Mouse (Mus musculus) bone marrow, adult 2 months (tissue): ENCODE results near the gene Adap1. TPM values are rescaled to one million over a fixed set of nuclear protein-coding genes. Genes with fewer than 3 reads are reported as not detected.

Experiments used
- H3K27ac ChIP-seq: fragments of 200-500 bp; 2 replicates; pipeline ENCODE4 v1.5.1; 2012; ENCODE audit warnings: low read depth, mild to moderate bottlenecking, control low read depth, inconsistent platforms, low read length; ENCODE audit not compliant: control insufficient read depth, poor library complexity, insufficient read depth
- H3K4me1 ChIP-seq: fragments of 200-500 bp; 2 replicates; pipeline ENCODE4 v1.6.1; 2011; ENCODE audit warnings: low read length; ENCODE audit not compliant: control insufficient read depth, insufficient read depth
- H3K4me3 ChIP-seq: fragments of 200-500 bp; replicated peaks from 2 replicates; pipeline ENCODE3; 2011; ENCODE audit warnings: mild to moderate bottlenecking, low read depth, low read length, control low read depth; ENCODE audit not compliant: control insufficient read depth
- CTCF ChIP-seq: fragments of 200-500 bp; IDR thresholded peaks from 2 replicates; pipeline ENCODE4 v1.5.1; 2011; ENCODE audit warnings: low read length, control low read depth; ENCODE audit not compliant: control insufficient read depth, insufficient read depth
- POLR2A ChIP-seq: fragments of 200-500 bp; IDR thresholded peaks from 2 replicates; pipeline ENCODE4 v1.6.1; 2011; ENCODE audit warnings: low read depth, mild to moderate bottlenecking, control low read depth, low read length, borderline replicate concordance; ENCODE audit not compliant: control insufficient read depth
- WGBS: fragments of 180-500 bp; shearing (Covaris S2); methylation state at CpG from one replicate; pipeline ENCODE4 v1.1.7; 2018; 5-methylcytosine and 5-hydroxymethylcytosine counted together
- polyA plus RNA-seq: library from polyadenylated mRNA; stranded (reverse); fragments of >200 nt; gene quantifications from 2 replicates; pipeline ENCODE4 v1.2.4, GENCODE M21; 2011; ENCODE audit warnings: low replicate concordance; ENCODE audit not compliant: missing spikeins, insufficient read depth, insufficient read length

The Adap1 gene
- polyA plus RNA-seq, 1 experiment, result 26.4 TPM

DNA sequence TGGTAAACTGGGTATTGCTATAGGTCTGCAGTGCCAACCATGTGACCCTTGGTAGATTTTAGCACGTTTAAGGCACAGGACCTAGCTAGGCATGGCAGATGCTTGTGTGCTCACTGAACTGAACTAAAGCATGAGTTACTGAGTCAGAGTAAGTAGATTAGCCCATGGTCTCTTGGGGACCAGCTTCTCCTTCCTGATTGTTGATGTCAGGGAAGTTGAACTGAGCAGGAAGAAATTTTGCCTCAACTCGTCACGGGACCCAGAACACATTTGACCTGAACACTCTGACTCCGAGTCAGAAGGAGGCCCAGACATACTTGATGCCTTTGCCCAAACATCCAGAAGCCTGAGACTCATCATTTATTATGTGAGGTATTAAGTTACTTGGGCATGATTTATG, 88.0 kb downstream of the Adap1 start:
- WGBS, result 87% methylated on average over 4 of the region's 4 CpGs
- Histone ChIP-seq H3K27ac (no peak overlapping the region), H3K4me1 (no peaks in the 10 kb centered on the region), H3K4me3 (no peak overlapping the region)
- TF ChIP-seq CTCF, result no peak
- TF ChIP-seq POLR2A, result no peak

DNA sequence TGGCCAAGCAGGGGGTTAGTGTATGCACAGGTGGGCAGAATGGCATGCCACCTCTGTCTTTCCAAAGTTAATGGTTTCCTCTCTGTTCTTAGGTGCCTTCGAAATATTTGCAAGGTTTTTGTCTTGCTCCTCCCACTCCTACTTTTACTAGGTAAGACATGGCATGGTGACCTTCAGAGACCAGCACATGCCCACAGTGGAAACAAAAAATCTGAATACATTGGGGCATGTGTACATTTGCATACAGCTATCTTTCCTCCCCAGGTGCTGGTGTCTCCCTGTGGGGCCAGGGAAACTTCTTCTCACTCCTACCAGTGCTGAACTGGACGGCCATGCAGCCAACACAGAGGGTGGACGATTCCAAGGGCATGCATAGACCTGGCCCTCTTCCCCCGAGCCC, 91.0 kb downstream of the Adap1 start:
- Histone ChIP-seq H3K4me3 (no peak overlapping the region), H3K27ac (no peak overlapping the region), H3K4me1 (no peaks in the 10 kb centered on the region)
- no peak for TF ChIP-seq POLR2A
- TF ChIP-seq CTCF, result no peak
- 88% methylated on average over 4 of the region's 4 CpGs for WGBS

DNA sequence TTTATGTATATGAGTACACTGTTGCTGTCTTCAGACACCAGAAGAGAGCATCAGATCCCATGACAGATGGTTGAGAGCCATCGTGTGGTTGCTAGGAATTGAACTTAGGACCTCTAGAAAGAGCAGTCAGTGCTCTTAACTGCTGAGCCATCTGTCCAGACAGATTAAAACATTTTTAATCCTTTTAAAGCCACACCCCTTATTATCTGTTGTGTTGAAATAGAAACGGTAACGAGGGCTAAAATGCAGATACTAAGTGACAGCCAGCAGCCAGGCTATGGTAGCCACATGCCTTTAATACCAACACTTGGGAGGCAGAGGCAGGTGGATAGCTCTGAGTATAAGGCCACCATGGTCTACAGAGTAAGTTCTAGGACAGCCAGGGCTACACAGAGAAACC, 93.3 kb downstream of the Adap1 start:
- no peak for TF ChIP-seq CTCF
- no peak for TF ChIP-seq POLR2A
- WGBS, result 63% methylated on average over 3 of the region's 3 CpGs

DNA sequence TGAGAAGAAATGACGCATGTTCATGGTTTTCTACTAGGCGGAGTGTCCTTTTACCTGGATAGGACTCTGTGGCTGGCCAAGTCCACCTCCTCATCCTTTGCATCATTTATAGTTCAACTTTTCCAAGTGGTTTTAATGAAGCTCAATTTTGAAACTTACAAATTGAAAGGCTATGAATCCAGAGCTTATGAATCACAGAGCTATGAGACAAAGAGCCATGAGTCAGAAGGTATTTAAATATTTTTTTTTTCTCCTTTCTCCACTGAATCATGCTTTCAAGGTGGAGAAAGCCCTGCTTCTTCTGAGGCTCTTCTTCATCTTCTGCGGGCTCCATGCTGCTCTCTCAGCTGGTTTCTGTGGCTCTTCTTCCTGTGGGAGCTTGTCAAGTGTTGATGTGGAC, 95.7 kb downstream of the Adap1 start:
- TF ChIP-seq POLR2A (no peak), CTCF (no peak)
- WGBS, result 90% methylated on average over 3 of the region's 3 CpGs
- H3K27ac ChIP-seq, result no peak overlapping the region

More for the DNA sequence above, 93.3 kb downstream of the Adap1 start:
- H3K4me3 ChIP-seq, result no peak overlapping the region
- no peak overlapping the region for H3K27ac ChIP-seq
- no peaks in the 10 kb centered on the region for H3K4me1 ChIP-seq

DNA sequence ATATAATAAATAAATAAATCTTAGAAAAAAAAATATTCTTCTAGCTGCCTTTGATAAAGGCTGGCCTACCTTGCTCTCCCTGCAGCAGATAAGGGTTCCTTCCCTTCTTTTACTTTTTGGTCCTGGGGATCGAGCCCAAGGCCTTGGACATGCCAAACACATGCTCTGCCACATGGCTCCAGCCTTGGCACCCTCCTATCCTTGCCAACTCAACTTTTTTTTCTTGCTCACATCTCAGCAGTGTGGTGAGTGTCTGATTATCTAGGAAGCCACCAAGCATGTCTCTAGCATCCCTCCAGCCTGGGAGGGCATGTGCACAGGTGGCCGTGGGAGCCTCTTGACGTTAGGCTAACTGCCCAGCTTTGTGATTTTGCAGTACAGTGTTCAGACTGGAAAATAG, 97.1 kb downstream of the Adap1 start:
- Histone ChIP-seq H3K4me3 (no peak overlapping the region), H3K27ac (no peak overlapping the region), H3K4me1 (no peaks in the 10 kb centered on the region)
- 88% methylated on average over 3 of the region's 3 CpGs for WGBS
- TF ChIP-seq CTCF, result no peak
- TF ChIP-seq POLR2A, result no peak

More for the DNA sequence above, 95.7 kb downstream of the Adap1 start:
- Histone ChIP-seq H3K4me1 (no peaks in the 10 kb centered on the region), H3K4me3 (no peak overlapping the region)

DNA sequence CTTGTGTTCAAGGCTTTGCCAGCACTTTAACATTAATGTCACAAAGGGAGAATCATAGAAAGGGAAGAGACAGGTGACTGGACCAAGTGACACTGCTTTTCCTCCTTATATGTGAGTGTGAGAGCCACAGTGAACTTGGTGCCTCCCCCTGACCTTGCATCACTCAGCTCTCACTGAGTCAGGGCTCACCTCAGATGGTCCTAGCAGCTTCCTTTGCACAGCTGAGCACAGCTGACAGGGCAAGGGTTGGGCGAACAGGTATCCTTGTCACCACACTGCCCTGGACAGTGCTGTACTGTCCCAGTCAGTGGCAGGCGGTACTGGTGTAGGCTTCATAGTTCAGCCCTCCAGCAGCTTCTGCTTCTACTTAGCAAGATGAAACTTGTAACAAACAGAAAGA, 97.8 kb downstream of the Adap1 start:
- no peak for TF ChIP-seq CTCF
- no peak for TF ChIP-seq POLR2A
- 95% methylated on average over 2 of the region's 2 CpGs for WGBS

DNA sequence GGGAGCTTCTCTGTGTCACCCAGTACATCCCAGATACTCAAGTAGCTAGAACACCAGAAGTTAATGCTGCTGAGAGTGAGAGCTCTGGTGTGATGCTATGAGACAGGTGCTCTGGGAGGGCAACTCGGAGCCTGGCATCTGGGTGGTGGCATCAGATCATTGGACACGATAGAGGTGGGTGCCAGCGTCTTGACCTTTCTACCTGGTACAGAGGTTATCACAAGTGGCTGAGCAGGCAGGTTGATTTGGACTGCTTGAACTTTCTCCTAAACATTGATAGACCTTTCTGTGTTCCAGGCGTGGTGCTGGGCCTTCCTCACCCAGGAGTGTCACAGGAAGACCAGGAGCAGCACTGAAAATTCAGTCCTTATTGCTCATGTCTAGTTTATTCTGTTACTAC, 98.2 kb downstream of the Adap1 start:
- Histone ChIP-seq H3K27ac (no peak overlapping the region), H3K4me1 (no peaks in the 10 kb centered on the region), H3K4me3 (no peak overlapping the region)
- 89% methylated on average over 4 of the region's 4 CpGs for WGBS
- TF ChIP-seq CTCF (no peak), POLR2A (no peak)

More for the DNA sequence above, 97.8 kb downstream of the Adap1 start:
- Histone ChIP-seq H3K4me3 (no peak overlapping the region), H3K4me1 (no peaks in the 10 kb centered on the region), H3K27ac (no peak overlapping the region)

DNA sequence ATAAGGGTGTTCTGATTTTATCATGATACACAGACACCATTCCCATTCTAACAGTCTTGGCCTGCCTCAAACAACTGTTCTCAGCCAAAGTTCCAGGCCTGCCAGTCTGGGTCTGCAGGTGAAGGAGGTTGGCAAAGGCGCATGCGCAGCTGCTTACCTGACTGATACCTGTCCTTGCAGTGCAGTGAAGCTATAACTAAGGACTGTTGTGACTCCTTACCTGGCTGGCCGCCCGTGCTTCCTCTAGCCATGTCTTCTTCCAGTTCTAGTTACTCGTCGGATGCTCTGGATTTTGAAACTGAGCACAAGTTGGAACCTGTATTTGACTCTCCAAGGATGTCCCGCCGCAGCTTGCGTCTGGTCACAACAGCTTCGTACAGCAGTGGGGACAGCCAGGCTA, 102.1 kb downstream of the Adap1 start:
- Histone ChIP-seq H3K27ac (no peak overlapping the region), H3K4me1 (no peaks in the 10 kb centered on the region), H3K4me3 (no peak overlapping the region)
- no peak for TF ChIP-seq POLR2A
- TF ChIP-seq CTCF, result no peak
- WGBS, result 95% methylated on average over 10 of the region's 10 CpGs

Other genes with a start within 250 kb of the Adap1 start
- gene Prkar1b, start 175.6 kb downstream of the Adap1 start, polyA plus RNA-seq, result 6.6 TPM in 1 of 2 replicates, not detected in the other
- gene Dnaaf5, start 175.4 kb downstream of the Adap1 start, polyA plus RNA-seq, result 4.1 and 6.5 TPM in 2 replicates
- 26.5 and 27.1 TPM in 2 replicates for gene Sun1, start 125.0 kb downstream of the Adap1 start, polyA plus RNA-seq
- gene Get4, start 73.3 kb downstream of the Adap1 start, polyA plus RNA-seq, result 43.5 and 60.2 TPM in 2 replicates
- 27.6 and 39.3 TPM in 2 replicates for gene Cox19, start 25.8 kb upstream of the Adap1 start, polyA plus RNA-seq
- not detected in 2 replicates for gene Cyp2w1, start 27.0 kb upstream of the Adap1 start, polyA plus RNA-seq
- gene Gpr146, start 52.1 kb upstream of the Adap1 start, polyA plus RNA-seq, result 14.6 and 20.1 TPM in 2 replicates
- gene C130050O18Rik, start 79.7 kb upstream of the Adap1 start, polyA plus RNA-seq, result 0.88 and 4.0 TPM in 2 replicates
- not detected in 2 replicates for gene Gper1, start 97.5 kb upstream of the Adap1 start, polyA plus RNA-seq
- 11.8 and 12.8 TPM in 2 replicates for gene 3110082I17Rik, start 134.9 kb upstream of the Adap1 start, polyA plus RNA-seq
- gene Zfand2a, start 158.9 kb upstream of the Adap1 start, polyA plus RNA-seq, result 4.1 and 6.9 TPM in 2 replicates
- gene Uncx, start 217.9 kb upstream of the Adap1 start, polyA plus RNA-seq, result not detected in 2 replicates